Mouse (Mus musculus) CD4-positive, CD25-positive, alpha-beta regulatory T cell, adult 9 weeks (primary cell): ENCODE data around the gene Orm1. TPM values are rescaled to one million over a fixed set of nuclear protein-coding genes. Genes with fewer than 3 reads are reported as not detected.

Source experiments
- polyA plus RNA-seq: library from polyadenylated mRNA; unstranded; fragments of 100-300 nt; shearing (Covaris generic); gene quantifications from one replicate; pipeline ENCODE4 v1.2.1, GENCODE M21; 2017

Orm1 gene
- not detected for polyA plus RNA-seq

GRCm38 (mm10) chr4:63344295-63344694 is at the start of gene Orm1:
TSS of gene Orm1 (plus strand) at chr4:63344560.

GRCm38 (mm10) chr4:63355877-63356665 is 11.7 kb downstream of the Orm1 start, which contains the start of gene Orm3:
TSS of gene Orm3 (plus strand) at chr4:63356162.

GRCm38 (mm10) chr4:63362150-63362549 is 17.8 kb downstream of the Orm1 start, which contains the start of gene Orm2:
TSS of gene Orm2 (plus strand) at chr4:63362449.

Other genes starting within 250 kb of the Orm1 start
- gene Ambp, start 189.8 kb upstream of the Orm1 start, polyA plus RNA-seq = not detected
- gene Kif12, start 172.4 kb upstream of the Orm1 start, polyA plus RNA-seq = not detected
- 0.66 TPM for gene Col27a1, start 130.6 kb upstream of the Orm1 start, polyA plus RNA-seq
- 0.41 TPM for gene Orm3, start 11.6 kb downstream of the Orm1 start, polyA plus RNA-seq
- gene Orm2, start 17.9 kb downstream of the Orm1 start, polyA plus RNA-seq = 0.81 TPM
- gene Akna, start 58.8 kb downstream of the Orm1 start, polyA plus RNA-seq = 423 TPM
- gene Whrn, start 151.4 kb downstream of the Orm1 start, polyA plus RNA-seq = 2.6 TPM
- gene Atp6v1g1, start 200.2 kb downstream of the Orm1 start, polyA plus RNA-seq = 155 TPM
- 32.2 TPM for gene Tmem268, start 214.2 kb downstream of the Orm1 start, polyA plus RNA-seq